Mouse (Mus musculus): ENCODE data around the gene Arrdc2. TPM values are rescaled to one million over a fixed set of nuclear protein-coding genes. Genes with fewer than 3 reads are reported as not detected.
"Not testable (repeated sequence)": the region's sequence is repeated elsewhere in the genome, so short reads cannot be mapped to it uniquely, and the experiment has no call there.

Gene Arrdc2
- polyA plus RNA-seq, 1 experiment from 2014 or later: 8.8 TPM

GRCm38 (mm10) chr8:70825816-70826215 lies 13.7 kb downstream of the Arrdc2 start:
- Histone ChIP-seq H3K27ac (ENCODE audit: low read depth, low read length) (no peak overlapping the region), H3K9ac (ENCODE audit: low read length) (no peak overlapping the region), H3K4me3 (ENCODE audit: low read depth, low read length) (no peak overlapping the region), H3K9me3 (ENCODE audit: control insufficient read depth, low read length) (0 out of 2 replicates have a peak, but pooled peaks cover 3% of the 10 kb centered on the region), H3K27me3 (ENCODE audit: control insufficient read depth, insufficient read depth, low read length) (no peaks in the 10 kb centered on the region), H3K4me2 (ENCODE audit: low read depth) (no peak overlapping the region), H3K4me1 (ENCODE audit: control insufficient read depth, insufficient read depth, low read length) (no peaks in the 10 kb centered on the region), H3K36me3 (ENCODE audit: control insufficient read depth, insufficient read depth, low read length) (no peaks in the 10 kb centered on the region)
- ATAC-seq (ENCODE audit: insufficient read depth, low FRiP score, low TSS enrichment): no peak
- no peak for DNase-seq (ENCODE audit: low spot score)
- 85% methylated on average over 8 of the region's 8 CpGs for WGBS

- Histone ChIP-seq H3K27ac (ENCODE audit: low read depth, low read length) (no peak overlapping the region), H3K9ac (ENCODE audit: low read length) (no peak overlapping the region), H3K4me2 (ENCODE audit: low read depth) (no peak overlapping the region), H3K9me3 (ENCODE audit: control insufficient read depth, low read length) (0 out of 2 replicates have a peak, but pooled peaks cover 3% of the 10 kb centered on the region), H3K36me3 (ENCODE audit: control insufficient read depth, insufficient read depth, low read length) (no peaks in the 10 kb centered on the region), H3K27me3 (ENCODE audit: control insufficient read depth, insufficient read depth, low read length) (0 out of 2 replicates have a peak, but pooled peaks cover 3% of the 10 kb centered on the region), H3K4me1 (ENCODE audit: control insufficient read depth, insufficient read depth, low read length) (no peaks in the 10 kb centered on the region), H3K4me3 (ENCODE audit: low read depth, low read length) (no peak overlapping the region)
- DNase-seq (ENCODE audit: low spot score) (no peak), ATAC-seq (ENCODE audit: insufficient read depth, low FRiP score, low TSS enrichment) (no peak)
- 90% methylated on average over 7 of the region's 7 CpGs for WGBS
These were observed 15.7 kb downstream of the Arrdc2 start for GRCm38 (mm10) chr8:70823802-70824201.

- H3K27me3 ChIP-seq (ENCODE audit: control insufficient read depth, insufficient read depth, low read length); ATAC-seq (ENCODE audit: insufficient read depth, low FRiP score, low TSS enrichment); H3K9ac ChIP-seq (ENCODE audit: low read length); DNase-seq (ENCODE audit: low spot score); H3K36me3 ChIP-seq (ENCODE audit: control insufficient read depth, insufficient read depth, low read length); H3K4me1 ChIP-seq (ENCODE audit: control insufficient read depth, insufficient read depth, low read length); H3K4me2 ChIP-seq (ENCODE audit: low read depth); H3K9me3 ChIP-seq (ENCODE audit: control insufficient read depth, low read length); H3K4me3 ChIP-seq (ENCODE audit: low read depth, low read length); H3K27ac ChIP-seq (ENCODE audit: low read depth, low read length): not testable (repeated sequence)
- 85% methylated on average over 3 of the region's 3 CpGs for WGBS
These were observed 16.9 kb downstream of the Arrdc2 start for GRCm38 (mm10) chr8:70822594-70822993.

GRCm38 (mm10) chr8:70821992-70822391 lies 17.5 kb downstream of the Arrdc2 start:
- Histone ChIP-seq H3K27me3 (ENCODE audit: control insufficient read depth, insufficient read depth, low read length) (peaks cover 7% of the 10 kb centered on the region; the same call in 1 of the 2 replicates), H3K4me1 (ENCODE audit: control insufficient read depth, insufficient read depth, low read length) (no peaks in the 10 kb centered on the region), H3K4me2 (ENCODE audit: low read depth) (no peak overlapping the region), H3K9ac (ENCODE audit: low read length) (no peak overlapping the region), H3K9me3 (ENCODE audit: control insufficient read depth, low read length) (0 out of 2 replicates have a peak, but pooled peaks cover 2% of the 10 kb centered on the region), H3K27ac (ENCODE audit: low read depth, low read length) (no peak overlapping the region), H3K36me3 (ENCODE audit: control insufficient read depth, insufficient read depth, low read length) (no peaks in the 10 kb centered on the region), H3K4me3 (ENCODE audit: low read depth, low read length) (no peak overlapping the region)
- ATAC-seq (ENCODE audit: insufficient read depth, low FRiP score, low TSS enrichment) (no peak), DNase-seq (ENCODE audit: low spot score) (no peak)
- 48% methylated on average over 11 of the region's 11 CpGs for WGBS

- Histone ChIP-seq H3K4me3 (ENCODE audit: low read depth, low read length) (no peak overlapping the region), H3K27ac (ENCODE audit: low read depth, low read length) (no peak overlapping the region), H3K9me3 (ENCODE audit: control insufficient read depth, low read length) (no peaks in the 10 kb centered on the region), H3K36me3 (ENCODE audit: control insufficient read depth, insufficient read depth, low read length) (no peaks in the 10 kb centered on the region), H3K9ac (ENCODE audit: low read length) (no peak overlapping the region), H3K27me3 (ENCODE audit: control insufficient read depth, insufficient read depth, low read length) (peaks cover 11% of the 10 kb centered on the region), H3K4me1 (ENCODE audit: control insufficient read depth, insufficient read depth, low read length) (no peaks in the 10 kb centered on the region), H3K4me2 (ENCODE audit: low read depth) (no peak overlapping the region)
- ATAC-seq (ENCODE audit: insufficient read depth, low FRiP score, low TSS enrichment) (0 out of 2 replicates have a peak, but pooled peaks have one; percentile 13), DNase-seq (ENCODE audit: low spot score) (peak; percentile 83)
- WGBS: 17% methylated on average over 30 of the region's 30 CpGs
These were observed 18.0 kb downstream of the Arrdc2 start for GRCm38 (mm10) chr8:70821399-70821962.

GRCm38 (mm10) chr8:70820101-70820935 lies 19.2 kb downstream of the Arrdc2 start:
- WGBS: 2% methylated on average over 31 of the region's 31 CpGs
- Histone ChIP-seq H3K27me3 (ENCODE audit: control insufficient read depth, insufficient read depth, low read length) (peaks cover 21% of the 10 kb centered on the region), H3K4me3 (ENCODE audit: low read depth, low read length) (peak overlapping the region; percentile 15; the same call in 1 of the 2 replicates), H3K9me3 (ENCODE audit: control insufficient read depth, low read length) (no peaks in the 10 kb centered on the region), H3K36me3 (ENCODE audit: control insufficient read depth, insufficient read depth, low read length) (no peaks in the 10 kb centered on the region), H3K4me1 (ENCODE audit: control insufficient read depth, insufficient read depth, low read length) (no peaks in the 10 kb centered on the region), H3K9ac (ENCODE audit: low read length) (no peak overlapping the region), H3K27ac (ENCODE audit: low read depth, low read length) (no peak overlapping the region), H3K4me2 (ENCODE audit: low read depth) (peak overlapping the region; percentile 29; the same call in 1 of the 2 replicates)
- DNase-seq (ENCODE audit: low spot score): peak; percentile 78
- peak; percentile 73 for ATAC-seq (ENCODE audit: insufficient read depth, low FRiP score, low TSS enrichment)

GRCm38 (mm10) chr8:70816679-70817078 lies 22.8 kb downstream of the Arrdc2 start:
- 11% methylated on average over 30 of the region's 30 CpGs for WGBS
- DNase-seq (ENCODE audit: low spot score) (no peak), ATAC-seq (ENCODE audit: insufficient read depth, low FRiP score, low TSS enrichment) (no peak)
- H3K4me2 ChIP-seq (ENCODE audit: low read depth): no peak overlapping the region
- H3K9me3 ChIP-seq (ENCODE audit: control insufficient read depth, low read length): no peaks in the 10 kb centered on the region
- no peak overlapping the region for H3K9ac ChIP-seq (ENCODE audit: low read length)
- H3K27ac ChIP-seq (ENCODE audit: low read depth, low read length): no peak overlapping the region
- no peaks in the 10 kb centered on the region for H3K36me3 ChIP-seq (ENCODE audit: control insufficient read depth, insufficient read depth, low read length)
- no peaks in the 10 kb centered on the region for H3K4me1 ChIP-seq (ENCODE audit: control insufficient read depth, insufficient read depth, low read length)
- peaks cover 21% of the 10 kb centered on the region for H3K27me3 ChIP-seq (ENCODE audit: control insufficient read depth, insufficient read depth, low read length)
- H3K4me3 ChIP-seq (ENCODE audit: low read depth, low read length): no peak overlapping the region

- Histone ChIP-seq H3K36me3 (ENCODE audit: control insufficient read depth, insufficient read depth, low read length) (no peaks in the 10 kb centered on the region), H3K9ac (ENCODE audit: low read length) (no peak overlapping the region), H3K27me3 (ENCODE audit: control insufficient read depth, insufficient read depth, low read length) (peaks cover 18% of the 10 kb centered on the region), H3K4me1 (ENCODE audit: control insufficient read depth, insufficient read depth, low read length) (no peaks in the 10 kb centered on the region), H3K4me2 (ENCODE audit: low read depth) (no peak overlapping the region), H3K27ac (ENCODE audit: low read depth, low read length) (no peak overlapping the region), H3K4me3 (ENCODE audit: low read depth, low read length) (no peak overlapping the region), H3K9me3 (ENCODE audit: control insufficient read depth, low read length) (no peaks in the 10 kb centered on the region)
- 68% methylated on average over 4 of the region's 4 CpGs for WGBS
- ATAC-seq (ENCODE audit: insufficient read depth, low FRiP score, low TSS enrichment): no peak
- no peak for DNase-seq (ENCODE audit: low spot score)
These were observed 26.6 kb downstream of the Arrdc2 start for GRCm38 (mm10) chr8:70812885-70813284.

All from neural tube, embryonic 11.5 days (tissue).